ENCODE assay signal across 11 mouse cellular contexts in the genomic region with DNA sequence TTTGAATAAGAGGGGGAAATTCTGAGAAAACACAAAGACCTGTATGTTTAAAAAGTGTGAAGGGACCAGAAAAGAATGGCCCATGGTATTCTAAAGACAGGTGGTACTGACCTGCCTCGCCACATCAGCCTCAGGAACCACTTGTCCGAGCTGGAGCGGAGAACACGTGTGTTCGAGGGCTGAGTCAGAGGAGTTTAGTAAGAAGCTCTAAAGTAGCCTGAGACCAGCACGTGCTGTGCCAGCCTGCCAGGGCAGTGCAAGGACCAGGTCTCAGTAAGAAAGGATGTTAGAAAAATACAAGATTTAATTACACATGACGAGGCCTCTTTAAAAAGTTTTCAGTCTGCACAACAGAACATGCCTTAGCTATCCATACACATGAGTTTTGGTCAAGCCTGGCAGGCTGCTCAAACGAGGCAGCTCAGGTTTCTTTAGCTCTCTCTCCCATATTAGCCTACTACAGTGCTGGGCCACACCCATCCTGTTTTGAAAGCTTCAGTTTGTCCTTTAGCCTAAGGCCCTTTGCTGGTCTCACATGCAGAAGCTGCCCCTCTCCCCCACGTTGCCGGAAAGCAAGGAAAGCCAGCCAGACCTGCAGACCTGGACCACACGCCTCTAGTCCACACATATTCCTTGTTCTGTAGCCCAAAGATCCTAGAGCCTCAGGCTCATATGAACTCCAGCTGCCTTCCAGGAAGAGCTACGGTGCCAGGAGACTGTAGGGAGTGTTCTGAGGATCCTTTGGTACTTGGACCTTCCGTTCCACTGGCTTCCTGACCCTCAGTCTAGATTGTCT. TPM values are rescaled to one million over a fixed set of nuclear protein-coding genes. Genes with fewer than 3 reads are reported as not detected.
A peak's percentile ranks its signal among the peaks of the same experiment; 100 is the strongest.
DNase-seq lines count a peak whose midpoint lies in the region; ATAC-seq and TF ChIP-seq lines count a peak whose summit lies in the region.
"Had no signal": no experiment of that assay in that cellular context is flagged by ENCODE, and none has a peak within 500 bp of the region (broad histone marks: within the 10 kb centered on the region; RNA-seq: fewer than 3 reads in every experiment).

No protein-coding gene starts in this region.

- no peak overlapping the region for H3K4me3 ChIP-seq in intestine, embryonic 16.5 days (ENCODE audit: low read length)
- no peak overlapping the region for H3K4me3 ChIP-seq in intestine, postnatal 0 days (ENCODE audit: low read depth, low read length)
- H3K4me3 ChIP-seq in lung, embryonic 15.5 days = no peak overlapping the region

- H3K9ac ChIP-seq in intestine, embryonic 16.5 days (ENCODE audit: low read depth, low read length) = no peak overlapping the region
- H3K9ac ChIP-seq in intestine, postnatal 0 days (ENCODE audit: low read depth, low read length) = no peak overlapping the region
- H3K9ac ChIP-seq in lung, embryonic 15.5 days = no peak overlapping the region

- 0 out of 2 replicates have a peak overlapping the region, but pooled peaks have one; percentile 10 for H3K27ac ChIP-seq in intestine, embryonic 16.5 days (ENCODE audit: low read length)
- H3K27ac ChIP-seq in intestine, postnatal 0 days (ENCODE audit: low read depth, low read length) = no peak overlapping the region
- H3K27ac ChIP-seq in lung, embryonic 15.5 days = peak overlapping the region; percentile 27; the same call in 1 of the 2 replicates

- H3K27me3 ChIP-seq in intestine, embryonic 16.5 days (replicated peaks; ENCODE audit: control insufficient read depth, insufficient read depth, low read length) = no peaks in the 10 kb centered on the region
- H3K27me3 ChIP-seq in intestine, postnatal 0 days (replicated peaks; ENCODE audit: control insufficient read depth, insufficient read depth, low read length) = no peaks in the 10 kb centered on the region
- H3K27me3 ChIP-seq in lung, embryonic 15.5 days = no peaks in the 10 kb centered on the region

- peak; percentile 77 for DNase-seq in ES-CJ7 (ENCODE audit: low read depth, low spot score)
- DNase-seq in ZHBTc4 (ENCODE audit: low read depth, low spot score) = peak; percentile 73
- no peak for DNase-seq in urinary bladder, postnatal 25 days (ENCODE audit: low spot score)
- DNase-seq: adrenal gland, postnatal 25 days; cerebellum, adult 9-11 months; kidney, postnatal 14 days; spleen, adult 18-20 months had no signal

- TF ChIP-seq CTCF in intestine, postnatal 0 days (IDR thresholded peaks at IDR 0.05; ENCODE audit: low read depth) = no peak

- no peak for ATAC-seq in intestine, embryonic 16.5 days
- ATAC-seq in intestine, postnatal 0 days = no peak
- no peak for ATAC-seq in lung, embryonic 15.5 days (ENCODE audit: borderline replicate concordance, extremely low read depth, low FRiP score, low TSS enrichment)
- ATAC-seq in erythroid progenitor cell, adult 5-6 weeks (replicated peaks; ENCODE audit: low FRiP score, poor library complexity, severe bottlenecking) = no peak

- 80% methylated on average over 13 of the region's 13 CpGs for WGBS in intestine, embryonic 16.5 days
- WGBS in intestine, postnatal 0 days = 75% methylated on average over 13 of the region's 13 CpGs
- 62% methylated on average over 13 of the region's 13 CpGs for WGBS in lung, embryonic 15.5 days

- H3K4me2 ChIP-seq in intestine, embryonic 16.5 days (ENCODE audit: low read depth, low read length) = no peak overlapping the region
- H3K4me2 ChIP-seq in intestine, postnatal 0 days (replicated peaks; ENCODE audit: low read depth) = no peak overlapping the region
- H3K4me2 ChIP-seq in lung, embryonic 15.5 days = no peak overlapping the region

- H3K4me1 ChIP-seq in intestine, embryonic 16.5 days (ENCODE audit: control insufficient read depth, insufficient read depth, low read length) = no peaks in the 10 kb centered on the region
- H3K4me1 ChIP-seq in intestine, postnatal 0 days (replicated peaks; ENCODE audit: control insufficient read depth, insufficient read depth, low read length) = no peaks in the 10 kb centered on the region
- peaks cover 13% of the 10 kb centered on the region; the same call in 1 of the 2 replicates for H3K4me1 ChIP-seq in lung, embryonic 15.5 days

- no peaks in the 10 kb centered on the region for H3K36me3 ChIP-seq in intestine, embryonic 16.5 days (ENCODE audit: control insufficient read depth, insufficient read depth, low read length)
- peaks cover 4% of the 10 kb centered on the region; the same call in 1 of the 2 replicates for H3K36me3 ChIP-seq in intestine, postnatal 0 days (ENCODE audit: control insufficient read depth, insufficient read depth)
- H3K36me3 ChIP-seq in lung, embryonic 15.5 days = no peaks in the 10 kb centered on the region

- no peaks in the 10 kb centered on the region for H3K9me3 ChIP-seq in intestine, embryonic 16.5 days (ENCODE audit: control insufficient read depth, low read length)
- H3K9me3 ChIP-seq in intestine, postnatal 0 days (ENCODE audit: control insufficient read depth) = no peaks in the 10 kb centered on the region
- no peaks in the 10 kb centered on the region for H3K9me3 ChIP-seq in lung, embryonic 15.5 days

RNA-seq across cellular contexts. Expression of a gene that starts 19.2 kb away (rescaled TPM):
- polyA plus RNA-seq in intestine, embryonic 16.5 days (2015; fragmentation: Nextera tagmentation; extraction: Ambion mirVana) = 6.8 and 7.0 TPM in 2 replicates
- polyA plus RNA-seq in intestine, postnatal 0 days (2015; fragmentation: Nextera tagmentation; extraction: Ambion mirVana) = 5.8 and 7.1 TPM in 2 replicates
- polyA plus RNA-seq in lung, embryonic 15.5 days (2015; fragmentation: Nextera tagmentation; extraction: Ambion mirVana) = 12.1 and 12.3 TPM in 2 replicates
- total RNA-seq in erythroid progenitor cell, adult 5-6 weeks (2015; ENCODE audit: low replicate concordance) = 3.2 and 5.4 TPM in 2 replicates
- 4.1 and 10.4 TPM in 2 replicates for total RNA-seq in erythroid progenitor cell, adult 5-6 weeks (2017; ENCODE audit: low replicate concordance)
